Mouse (Mus musculus) embryonic stem cell, embryonic (primary cell): Measurements from ENCODE around the gene Nanos3.

Experiments used
- CTCF ChIA-PET, 4 experiments: fragments of 300-600 bp in 2 of 4; fragments of 350-600 bp in 2 of 4; sonication (Branson Sonifier 250); formaldehyde crosslinking; loops; one replicate each; lab custom pipeline; 2022; ENCODE audit warnings: inconsistent platforms in 2 of 4; lab: Charles Lee
- POLR2A ChIA-PET, 4 experiments: fragments of 300-600 bp in 2 of 4; fragments of 350-600 bp in 2 of 4; sonication (Branson Sonifier 250); formaldehyde crosslinking; loops; one replicate each; lab custom pipeline; 2022; ENCODE audit warnings: antibody characterized with exemption in 4 of 4, inconsistent platforms in 1 of 4; lab: Charles Lee

Gene Nanos3

DNA sequence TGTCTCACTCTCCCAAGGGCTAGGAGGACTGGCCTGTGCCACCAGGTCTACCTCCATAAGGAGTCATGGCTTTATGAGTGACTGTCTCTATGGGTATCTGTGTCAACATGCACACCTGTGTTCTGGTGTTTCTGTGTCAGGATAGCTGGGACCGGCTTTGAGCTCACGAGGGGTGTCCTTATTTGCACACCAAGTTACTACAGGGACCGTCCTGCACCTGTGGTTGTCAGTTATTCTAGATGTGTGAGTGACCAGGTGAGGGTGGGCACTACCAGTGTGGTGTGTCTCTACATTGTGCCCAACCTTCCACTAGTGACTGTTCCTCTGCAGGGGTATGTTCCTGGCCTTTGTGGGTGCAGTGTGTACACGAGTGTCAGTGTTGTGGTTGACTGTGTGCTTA lies 2.2 kb downstream of the Nanos3 start:
- ChIA-PET CTCF (interaction anchor here in 2 of 4 experiments (1.0 to 11.3 kb wide), 5 partner anchors 10 to 145 kb away, joined by 3 to 152 read pairs (median 4); no protein-coding TSS in a partner anchor), POLR2A (interaction anchor here in 3 of 4 experiments (0.5 to 6.3 kb wide), 10 partner anchors 8 to 179 kb away, joined by 3 to 35 read pairs (median 4); partner anchors contain the start of gene Rfx1 (in 1 of the 3))

DNA sequence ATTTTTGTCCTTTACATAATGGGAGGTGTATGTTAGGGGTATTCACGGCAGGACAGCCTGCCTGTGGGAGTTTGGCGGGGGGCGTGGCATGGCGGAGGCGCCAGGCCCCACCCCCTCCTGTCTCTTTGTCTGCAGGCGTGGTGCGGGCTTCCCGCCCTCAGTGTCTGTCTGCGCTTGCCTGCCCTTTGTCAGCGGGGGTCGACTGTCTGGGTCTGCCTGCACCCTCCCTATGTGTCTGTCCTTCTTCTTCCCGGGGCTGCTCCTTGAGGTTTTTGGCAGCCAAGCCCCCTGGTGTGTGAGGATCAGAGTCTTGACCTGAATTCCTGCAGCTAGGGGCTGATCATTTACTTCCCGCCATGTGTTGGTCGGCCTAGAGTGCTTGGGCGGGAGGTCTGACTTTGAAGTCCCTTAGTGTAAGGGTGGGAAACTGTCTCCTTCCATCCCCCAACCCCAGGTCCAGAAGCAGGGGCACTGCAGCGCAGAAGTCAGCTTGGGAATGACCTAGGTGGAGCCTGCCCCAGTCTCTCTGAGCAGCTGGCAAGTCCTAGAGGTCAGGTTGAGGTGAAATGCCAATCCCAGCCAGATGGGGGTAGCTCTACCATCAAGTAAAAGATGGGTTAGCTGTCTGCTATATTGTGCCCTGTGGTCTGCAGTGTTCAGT lies 4.4 kb downstream of the Nanos3 start:
- POLR2A ChIA-PET: interaction anchor here in 3 of 4 experiments (0.6 to 6.3 kb wide), 37 partner anchors 9 to 430 kb away, joined by 3 to 35 read pairs (median 3); partner anchors contain the start of genes Ccdc130 (in 2 of the 3), Dcaf15 (in 2 of the 3), Rfx1 (in 2 of the 3) and 4930432K21Rik (in 1 of the 3)
- CTCF ChIA-PET: interaction anchor here (0.6 to 2.4 kb wide), 11 partner anchors 9 to 333 kb away, joined by 3 to 13 read pairs (median 4); no protein-coding TSS in a partner anchor

DNA sequence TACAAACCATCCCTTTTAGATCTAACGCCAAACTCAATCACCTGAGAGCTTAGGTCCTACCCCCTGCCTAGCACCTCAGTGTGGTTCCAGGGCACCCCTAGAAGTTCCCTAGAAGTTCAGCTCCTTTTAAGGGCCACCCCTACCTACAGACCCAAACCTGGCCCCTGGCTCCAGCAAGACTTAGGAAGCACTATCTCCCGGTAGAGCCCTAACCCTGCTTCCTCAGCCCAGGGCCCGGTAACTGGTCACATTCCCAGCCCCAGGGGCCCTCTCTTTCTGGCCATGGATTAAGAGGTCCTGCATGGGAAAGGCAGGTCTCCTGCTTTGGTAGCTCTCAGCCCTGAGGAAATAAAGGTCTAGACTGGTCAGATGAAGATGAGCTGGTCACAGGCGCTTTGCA lies 5.1 kb downstream of the Nanos3 start:
- CTCF ChIA-PET: interaction anchor here in 2 of 4 experiments (0.6 to 2.4 kb wide), 8 partner anchors 10 to 334 kb away, joined by 3 to 13 read pairs (median 5); no protein-coding TSS in a partner anchor
- POLR2A ChIA-PET: interaction anchor here in 3 of 4 experiments (0.6 to 6.3 kb wide), 22 partner anchors 9 to 322 kb away, joined by 3 to 35 read pairs (median 4); partner anchors contain the start of genes 4930432K21Rik (in 1 of the 3), Cc2d1a (in 1 of the 3), Ccdc130 (in 1 of the 3) and Dcaf15 (in 1 of the 3)

DNA sequence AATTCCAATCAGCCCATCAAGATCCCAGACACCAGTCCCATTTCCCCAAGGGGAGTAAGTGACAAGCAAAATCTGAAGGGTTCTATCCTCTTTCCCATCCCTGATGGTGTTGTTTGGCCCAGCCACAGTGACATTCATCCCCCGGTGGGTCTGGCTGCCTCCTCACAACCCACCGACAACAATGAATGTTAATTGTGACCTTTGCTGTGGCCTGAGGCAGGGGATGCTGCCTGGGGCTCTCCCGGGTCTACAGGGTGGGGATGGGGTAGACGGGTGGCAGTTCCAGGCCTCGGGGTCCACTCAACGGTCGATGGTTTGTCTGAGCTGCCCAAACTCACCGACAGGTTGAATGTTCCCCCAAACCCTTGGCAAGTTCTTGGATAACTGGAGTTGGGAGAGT lies 6.4 kb downstream of the Nanos3 start:
- POLR2A ChIA-PET: interaction anchor here in 2 of 4 experiments (1.2 to 6.3 kb wide), 3 partner anchors 14 to 74 kb away, joined by 3 to 35 read pairs (median 5); partner anchors contain the start of gene Dcaf15 (in 1 of the 2)
- CTCF ChIA-PET: no interaction called here

DNA sequence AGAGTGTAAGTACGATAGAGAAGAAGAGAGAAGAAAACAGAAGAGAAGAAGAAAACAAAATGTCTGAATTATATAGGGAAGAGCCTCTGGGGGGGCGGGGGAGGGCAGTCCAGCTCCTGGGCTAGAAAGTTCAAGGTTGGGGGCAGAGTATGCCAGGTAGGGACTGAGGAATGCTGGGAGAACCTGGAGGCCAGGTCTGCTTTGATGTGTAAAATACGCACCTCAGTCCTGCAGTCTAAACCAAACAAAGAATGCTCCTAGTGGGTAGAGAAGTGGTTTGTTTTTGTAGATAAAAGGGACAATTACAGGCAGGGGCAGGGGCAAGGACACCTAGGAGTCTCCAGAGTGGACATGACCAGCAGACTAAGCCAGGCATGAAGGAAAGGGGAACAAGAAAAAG lies 7.6 kb downstream of the Nanos3 start:
- POLR2A ChIA-PET: interaction anchor here (0.6 to 1.6 kb wide), 10 partner anchors 14 to 158 kb away, joined by 3 to 7 read pairs (median 4); partner anchors contain the start of gene Mri1 (in 1 of the 4)
- CTCF ChIA-PET: interaction anchor here in 1 of 4 experiments (0.9 to 2.0 kb wide), 3 partner anchors 12 to 118 kb away, joined by 3 to 9 read pairs (median 7); no protein-coding TSS in a partner anchor

DNA sequence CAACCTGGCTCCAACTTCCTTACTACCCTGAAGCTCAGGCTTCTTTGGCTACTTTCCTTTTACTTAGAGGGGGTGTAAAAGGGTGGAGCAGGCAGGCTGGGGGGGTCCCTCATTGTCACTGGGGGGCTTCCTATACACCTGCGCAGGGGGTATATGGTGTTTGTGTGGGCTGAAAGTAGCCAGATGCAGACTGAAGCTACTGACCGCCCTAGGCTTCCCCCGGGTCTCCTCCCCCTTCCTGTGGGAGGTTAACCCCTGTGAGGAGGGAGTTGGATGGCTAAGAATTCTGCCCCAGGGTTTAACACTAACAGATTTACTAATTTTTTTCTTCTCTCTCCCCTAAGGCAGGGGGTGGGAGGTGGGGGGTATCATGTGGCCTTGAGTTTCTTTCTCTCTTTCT lies 8.5 kb downstream of the Nanos3 start:
- POLR2A ChIA-PET: interaction anchor here (0.5 to 1.6 kb wide), 22 partner anchors 8 to 1381 kb away, joined by 3 to 10 read pairs (median 3); partner anchors contain the start of genes 4930432K21Rik (in 1 of the 4), Cc2d1a (in 1 of the 4), Dcaf15 (in 1 of the 4) and Nanos3 (in 1 of the 4)
- CTCF ChIA-PET: interaction anchor here in 3 of 4 experiments (0.6 to 2.0 kb wide), 8 partner anchors 9 to 275 kb away, joined by 3 to 9 read pairs (median 5); no protein-coding TSS in a partner anchor

DNA sequence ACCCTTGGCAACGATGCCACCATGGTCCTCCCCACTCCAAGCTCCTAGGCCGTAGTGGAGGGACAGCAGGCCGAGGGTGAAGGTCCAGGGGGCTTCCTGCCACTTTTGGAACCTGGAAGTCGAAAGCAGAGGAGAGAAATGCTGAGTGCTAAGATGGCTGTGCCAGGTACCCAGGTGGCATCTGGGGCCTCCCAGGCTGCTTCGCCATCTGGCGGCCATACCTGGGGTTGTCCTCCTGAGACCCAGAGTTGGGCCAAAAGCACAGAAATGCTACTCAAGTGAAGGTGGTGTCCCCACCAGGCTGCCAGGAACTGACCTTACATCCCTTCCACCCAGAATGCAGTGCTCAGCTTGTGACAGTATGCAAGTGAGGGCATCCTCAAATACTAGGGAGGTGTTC lies 11.2 kb downstream of the Nanos3 start:
- POLR2A ChIA-PET: interaction anchor here in 2 of 4 experiments (0.9 to 1.4 kb wide), 5 partner anchors 9 to 135 kb away, joined by 3 to 6 read pairs (median 3); no protein-coding TSS in a partner anchor
- CTCF ChIA-PET: interaction anchor here in 2 of 4 experiments (0.5 to 1.6 kb wide), 3 partner anchors 13 to 783 kb away, joined by 3 read pairs; no protein-coding TSS in a partner anchor

DNA sequence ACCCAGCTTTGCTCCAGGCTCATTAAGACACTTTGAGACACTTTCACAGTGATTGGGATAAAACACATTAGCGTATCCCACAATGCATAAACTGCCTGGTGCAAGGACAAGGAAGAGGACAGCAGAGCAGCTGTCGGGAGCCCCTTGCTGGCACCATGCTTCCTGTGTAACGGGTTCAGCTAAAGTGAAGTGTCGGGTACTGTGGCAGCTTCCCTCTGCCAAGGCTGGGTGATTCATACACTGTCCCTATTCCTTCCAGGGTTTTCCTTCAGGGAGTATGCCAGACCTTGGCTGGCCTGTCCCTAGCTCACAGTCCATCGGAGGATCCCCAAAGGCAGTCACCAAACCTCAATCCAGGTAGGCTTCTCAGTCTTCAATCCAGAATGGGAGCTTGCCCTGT lies 14.9 kb downstream of the Nanos3 start:
- POLR2A ChIA-PET: interaction anchor here in 1 of 4 experiments (0.7 to 1.7 kb wide), 2 partner anchors 12 to 20 kb away, joined by 3 to 6 read pairs; no protein-coding TSS in a partner anchor
- CTCF ChIA-PET: interaction anchor here in 1 of 4 experiments (1.0 kb wide), 1 partner anchor 40 kb away, joined by 3 read pairs; no protein-coding TSS in a partner anchor

DNA sequence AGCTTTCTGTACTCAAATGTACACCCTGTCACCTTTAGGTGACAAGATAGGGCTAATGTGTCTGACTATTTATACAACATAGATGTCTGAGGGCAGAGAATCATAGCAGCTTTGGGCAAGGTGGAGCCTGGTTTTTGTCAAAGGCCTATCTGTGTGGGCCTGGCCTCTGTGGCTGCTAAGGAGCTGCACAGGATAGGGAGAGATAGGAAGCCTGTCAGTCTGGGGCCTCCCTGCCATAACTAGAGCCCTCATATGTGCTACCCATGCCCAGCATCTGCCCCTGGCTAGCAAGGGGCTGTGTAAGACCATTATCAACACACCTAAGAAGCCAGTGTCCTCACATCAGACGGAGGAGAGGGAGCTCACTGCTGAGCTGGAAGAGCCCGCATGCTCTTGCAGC lies 17.3 kb downstream of the Nanos3 start:
- ChIA-PET POLR2A (interaction anchor here in 3 of 4 experiments (0.7 to 2.0 kb wide), 12 partner anchors 8 to 113 kb away, joined by 3 to 4 read pairs (median 3); partner anchors contain the start of genes 4930432K21Rik (in 1 of the 3), Cc2d1a (in 1 of the 3) and Dcaf15 (in 1 of the 3)), CTCF (interaction anchor here in 1 of 4 experiments (0.5 to 1.4 kb wide), 3 partner anchors 9 to 212 kb away, joined by 3 to 5 read pairs (median 4); partner anchors contain the start of gene Asf1b)

DNA sequence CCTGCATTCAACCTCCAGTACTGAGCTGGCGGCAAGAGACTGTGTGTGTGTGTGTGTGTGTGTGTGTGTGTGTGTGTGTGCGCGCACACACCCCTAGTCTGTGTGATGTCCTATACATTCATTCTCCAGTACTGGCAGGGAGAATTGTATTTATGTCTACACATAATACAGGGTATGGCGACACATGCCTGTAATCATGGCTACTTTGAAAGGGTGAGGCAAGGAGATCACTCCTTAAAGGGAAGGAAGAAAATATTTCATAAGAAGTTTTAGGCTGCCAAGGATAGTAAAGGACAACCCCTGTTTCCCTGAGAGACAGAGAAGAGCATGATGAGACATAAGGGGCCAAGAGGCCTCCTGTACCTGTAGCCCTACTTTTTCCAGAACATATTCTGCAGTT lies 27.4 kb downstream of the Nanos3 start:
- POLR2A ChIA-PET: interaction anchor here in 2 of 4 experiments (0.6 to 1.6 kb wide), 3 partner anchors 10 to 182 kb away, joined by 3 to 5 read pairs (median 4); partner anchors contain the start of genes 4930432K21Rik (in 1 of the 2) and Cc2d1a (in 1 of the 2)
- CTCF ChIA-PET: interaction anchor here in 1 of 4 experiments (0.6 kb wide), 1 partner anchor 577 kb away, joined by 3 read pairs; no protein-coding TSS in a partner anchor

DNA sequence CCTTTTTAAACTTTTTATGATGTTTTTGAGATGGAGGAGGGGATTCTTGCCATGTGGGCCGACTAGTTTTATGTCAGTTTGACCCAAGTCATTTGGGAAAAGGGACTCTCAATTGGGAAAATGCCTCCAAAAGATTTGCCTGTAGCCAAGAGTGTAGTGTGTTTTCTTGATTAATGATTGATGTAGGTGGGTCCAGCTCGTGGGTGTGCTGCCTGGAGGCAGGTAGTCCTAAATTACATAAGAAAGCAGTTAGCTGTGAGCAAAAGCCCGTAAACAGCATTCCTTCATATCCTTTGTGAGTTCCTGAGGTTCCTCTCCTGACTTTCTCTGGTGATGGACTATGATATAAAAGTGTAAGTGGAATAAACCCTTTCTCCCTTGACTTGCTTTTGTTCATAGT lies 35.8 kb downstream of the Nanos3 start:
- ChIA-PET CTCF (no interaction called here), POLR2A (interaction anchor here in 3 of 4 experiments (0.6 to 4.8 kb wide), 27 partner anchors 10 to 434 kb away, joined by 3 to 34 read pairs (median 3); partner anchors contain the start of genes Asf1b (in 1 of the 3), Cacna1a (in 1 of the 3), Ccdc130 (in 1 of the 3) and Dcaf15 (in 1 of the 3))

DNA sequence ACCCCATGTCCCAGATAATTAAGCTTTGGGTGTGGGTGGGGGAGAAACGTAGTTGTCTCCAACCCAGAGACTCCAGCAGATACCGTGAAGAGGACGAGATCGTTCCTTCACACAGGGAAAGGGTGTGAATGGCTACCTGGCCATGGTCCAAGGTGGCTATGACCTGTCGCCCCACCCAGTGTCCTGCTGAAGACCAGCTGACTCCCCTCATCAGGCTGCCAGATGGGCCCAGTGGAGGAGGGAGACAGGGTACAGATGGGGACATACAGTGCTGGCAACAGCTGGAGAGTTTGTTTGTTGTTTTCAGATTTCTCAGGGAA lies 36.5 kb downstream of the Nanos3 start:
- POLR2A ChIA-PET: interaction anchor here in 3 of 4 experiments (0.6 to 4.8 kb wide), 37 partner anchors 9 to 318 kb away, joined by 3 to 34 read pairs (median 3); partner anchors contain the start of genes Dcaf15 (in 2 of the 3), Rfx1 (in 2 of the 3), Asf1b (in 1 of the 3) and Cacna1a (in 1 of the 3)

DNA sequence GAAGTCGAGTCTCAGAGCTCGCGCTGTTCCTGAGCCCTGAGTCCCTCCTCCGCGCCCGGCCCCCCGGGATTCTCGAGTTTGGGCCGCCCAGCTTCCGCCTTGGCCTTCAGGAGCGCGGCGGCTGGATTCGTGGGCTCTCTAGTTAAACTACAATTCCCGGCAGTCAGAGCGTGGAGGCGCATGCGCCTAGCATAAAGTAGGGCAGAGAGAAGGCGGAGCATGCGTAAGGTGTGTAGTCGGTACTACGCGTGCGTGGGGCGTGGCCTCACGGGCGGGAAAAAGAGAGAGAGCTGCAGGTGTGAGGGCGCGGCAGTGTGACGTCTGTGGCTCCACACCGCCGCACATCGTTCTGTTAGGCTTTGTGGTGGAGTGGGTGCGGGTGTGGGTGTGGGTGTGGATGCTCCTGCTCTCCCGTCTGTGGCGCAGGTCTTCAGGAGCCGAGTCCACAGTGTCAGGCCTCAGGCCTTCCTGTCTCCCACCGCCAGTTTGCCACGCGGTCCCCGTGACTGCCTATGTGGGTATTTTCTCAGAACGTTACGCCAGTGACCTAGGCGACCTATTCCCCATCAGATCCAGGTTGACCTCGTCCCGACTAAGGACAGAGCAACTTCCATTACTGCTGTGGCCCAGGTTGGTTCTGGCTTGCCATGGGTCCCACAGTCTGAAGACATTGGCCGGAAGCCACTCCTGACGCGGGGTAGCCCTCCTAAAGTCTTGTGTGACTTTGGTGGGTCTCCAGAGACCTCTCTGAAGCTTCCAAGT lies 37.1 kb downstream of the Nanos3 start, which contains the start of the genes Cc2d1a and 4930432K21Rik:
TSS of gene Cc2d1a (minus strand) at position 168 of the 762 bp plus-strand sequence.
TSS of gene 4930432K21Rik (plus strand) at position 257 of the 762 bp plus-strand sequence.
- ChIA-PET CTCF (interaction anchor here in 2 of 4 experiments (0.7 to 1.4 kb wide), 3 partner anchors 14 to 192 kb away, joined by 3 read pairs; partner anchors contain the start of gene Asf1b (in 1 of the 2)), POLR2A (interaction anchor here (0.6 to 4.8 kb wide), 42 partner anchors 9 to 433 kb away, joined by 3 to 34 read pairs (median 3); partner anchors contain the start of genes Dcaf15 (in 2 of the 4), Rfx1 (in 2 of the 4), Adgre5 (in 1 of the 4) and Asf1b (in 1 of the 4))

More for the DNA sequence above, 36.5 kb downstream of the Nanos3 start:
- CTCF ChIA-PET: interaction anchor here in 2 of 4 experiments (0.7 to 1.4 kb wide), 3 partner anchors 14 to 193 kb away, joined by 3 read pairs; partner anchors contain the start of gene Asf1b (in 1 of the 2)

DNA sequence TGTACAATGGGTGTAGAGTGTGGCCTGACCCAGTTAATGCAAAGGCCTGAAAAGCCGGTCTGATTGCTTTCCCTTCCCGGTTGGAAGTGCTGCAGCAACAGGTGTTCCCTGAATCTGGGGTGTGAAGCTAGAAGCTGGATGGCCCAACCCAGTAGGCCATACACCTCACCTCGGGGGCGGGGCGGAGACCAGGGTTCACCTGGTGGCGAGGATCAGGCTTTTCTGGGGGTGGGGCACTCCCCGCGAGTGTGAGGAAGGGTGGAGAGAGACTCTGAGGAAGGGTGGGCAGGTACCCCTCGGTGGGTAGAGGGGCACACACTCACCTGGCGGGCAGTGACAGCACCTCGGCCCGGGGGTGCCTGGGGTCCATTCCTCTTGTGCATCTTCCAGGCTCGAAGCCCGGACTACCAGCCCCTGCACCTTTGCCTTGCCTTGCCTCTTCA lies 37.7 kb downstream of the Nanos3 start:
- CTCF ChIA-PET: interaction anchor here in 2 of 4 experiments (1.2 to 1.4 kb wide), 2 partner anchors 15 to 139 kb away, joined by 3 read pairs; no protein-coding TSS in a partner anchor
- POLR2A ChIA-PET: interaction anchor here (0.6 to 4.8 kb wide), 30 partner anchors 9 to 432 kb away, joined by 3 to 34 read pairs (median 4); partner anchors contain the start of genes Rfx1 (in 2 of the 4), Adgre5 (in 1 of the 4), Dcaf15 (in 1 of the 4) and Ddx39 (in 1 of the 4)

DNA sequence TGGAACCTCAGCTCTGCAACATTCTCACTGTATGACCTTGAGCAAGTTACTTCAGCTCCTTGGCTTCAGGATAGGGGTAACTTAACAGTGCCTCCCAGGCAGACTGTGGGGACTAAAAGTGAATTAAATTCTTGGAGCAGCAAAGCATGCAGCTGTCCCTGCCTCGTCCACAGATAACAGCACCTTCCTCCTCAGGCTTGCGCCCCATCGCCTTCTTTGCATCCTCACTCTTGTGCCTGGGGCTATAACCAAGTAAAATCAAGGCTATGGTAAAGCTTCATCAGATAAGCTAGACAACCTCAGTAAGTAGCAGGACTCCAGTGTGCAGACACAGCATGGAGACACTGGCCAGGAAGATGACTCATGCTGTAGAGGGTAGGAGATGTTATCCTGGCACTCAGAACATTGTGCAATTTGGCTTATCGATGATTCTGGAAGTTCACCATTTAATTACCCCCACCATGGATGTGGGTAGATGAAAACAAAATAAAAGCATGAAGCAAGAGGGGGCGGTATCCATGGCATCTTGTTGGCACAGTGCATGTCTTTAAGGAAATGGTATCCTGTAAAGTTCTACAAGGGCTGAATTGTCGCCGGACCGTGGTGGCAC lies 40.3 kb downstream of the Nanos3 start:
- ChIA-PET POLR2A (interaction anchor here in 1 of 4 experiments (0.6 kb wide), 1 partner anchor 115 kb away, joined by 3 read pairs; no protein-coding TSS in a partner anchor), CTCF (interaction anchor here in 2 of 4 experiments (0.5 to 1.3 kb wide), 3 partner anchors 13 to 358 kb away, joined by 3 read pairs; no protein-coding TSS in a partner anchor)
